Mouse (Mus musculus): ENCODE results near the gene Ulk2. TPM values are rescaled to one million over a fixed set of nuclear protein-coding genes. Genes with fewer than 3 reads are reported as not detected.
A peak's percentile ranks its signal among the peaks of the same experiment; 100 is the strongest.

Ulk2 gene
- total and polyA plus RNA-seq, 3 experiments = 7.9 to 10.5 (median 9.3) TPM

DNA sequence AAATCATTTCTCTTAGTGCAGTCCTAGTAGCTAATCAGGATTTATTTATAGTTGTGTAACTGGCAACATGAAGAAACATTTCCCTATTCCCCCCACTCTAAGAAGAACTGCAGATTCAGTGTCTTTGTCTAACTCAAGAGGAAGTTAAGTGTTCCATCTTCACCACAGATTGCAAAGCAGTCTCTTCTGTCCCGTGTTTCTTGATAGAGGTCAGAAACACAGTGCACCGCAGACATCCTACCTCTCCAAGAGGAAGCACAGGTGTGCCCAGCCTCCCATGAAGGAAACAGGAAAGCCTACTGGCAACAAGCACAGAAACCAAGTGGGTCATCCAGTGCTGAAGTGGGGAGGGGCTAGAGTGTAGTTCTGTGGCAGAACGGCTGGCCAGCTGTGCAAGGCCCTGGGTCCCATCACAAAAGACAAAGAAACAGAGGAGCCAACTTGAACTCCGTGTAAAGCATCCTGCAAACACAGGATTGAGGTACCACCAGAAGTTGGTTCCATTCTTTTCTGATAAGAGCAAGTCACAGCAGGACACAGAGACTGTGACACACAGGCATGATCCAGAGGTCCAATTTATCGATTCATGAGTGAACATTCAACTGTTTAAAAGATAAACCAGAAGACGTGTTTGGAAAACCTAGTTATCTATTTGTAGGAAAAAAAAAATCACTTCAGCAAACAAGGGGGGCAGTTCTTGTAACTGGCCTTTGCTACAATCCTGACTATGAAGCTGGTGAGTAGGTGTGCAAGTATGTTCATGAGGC lies 7.1 kb upstream of the Ulk2 start:
- no peak overlapping the region for H3K27ac ChIP-seq (ENCODE audit: insufficient read depth, low read depth)

GRCm38 (mm10) chr11:61859316-61859715 lies 4.4 kb upstream of the Ulk2 start:
- dilution Hi-C loops (cut with MboI; ENCODE audit: extremely low pct_ligation_motif_present, extremely low pct_unique_long_range_greater_than_20kb, low sequenced_read_pairs) = no loop called here
- Histone ChIP-seq H3K9me3 (replicated peaks; ENCODE audit: low read length) (no peaks in the 10 kb centered on the region), H3K79me2 (replicated peaks; ENCODE audit: control insufficient read depth, extremely low read depth, insufficient read depth, poor library complexity, severe bottlenecking) (no peaks in the 10 kb centered on the region), H3K4me1 (ENCODE audit: control insufficient read depth in 1 of 2, insufficient read depth in 2 of 2) (peaks cover 4 to 25% of the 10 kb centered on the region in 2 experiments; a peak in 3 of 4 replicates), H3K4me3 (replicated peaks in 1 of 3; ENCODE audit: low read depth in 2 of 3, low read length in 2 of 3, poor library complexity in 1 of 3) (no peak overlapping the region), H3K27ac (ENCODE audit: insufficient read depth, low read depth) (no peak overlapping the region), H3K27me3 (replicated peaks) (no peaks in the 10 kb centered on the region), H3K4me2 (ENCODE audit: insufficient read depth, low read depth, poor library complexity, severe bottlenecking) (no peak overlapping the region), H3K36me3 (replicated peaks in 1 of 2; ENCODE audit: control insufficient read depth in 1 of 2, insufficient read depth in 1 of 2, low read length in 1 of 2) (peaks cover 0 to 5% of the 10 kb centered on the region in 2 experiments), H3K9ac (ENCODE audit: insufficient read depth, low read depth) (no peak overlapping the region)
- no peak for TF ChIP-seq HCFC1 (IDR thresholded peaks at IDR 0.05; ENCODE audit: low read depth, low read length)
- no peak for TF ChIP-seq TBP (conservative IDR thresholded peaks at IDR 0.05; ENCODE audit: low read depth, low read length)
- no peak for TF ChIP-seq ETS1 (conservative IDR thresholded peaks at IDR 0.05; ENCODE audit: low read depth, low read length)
- no peak for TF ChIP-seq ZKSCAN1 (IDR thresholded peaks at IDR 0.05; ENCODE audit: borderline replicate concordance, low read depth, low read length)
- DNase-seq (ENCODE audit: extremely low read depth) = no peak
- in situ Hi-C loops (cut with MboI; ENCODE audit: low pct_ligation_motif_present, low pct_unique_long_range_greater_than_20kb, low sequenced_read_pairs) = no loop called here

More for the DNA sequence above, 7.1 kb upstream of the Ulk2 start:
- dilution Hi-C loops (cut with MboI; ENCODE audit: extremely low pct_ligation_motif_present, extremely low pct_unique_long_range_greater_than_20kb, low sequenced_read_pairs) = no loop called here
- H3K4me3 ChIP-seq (replicated peaks in 1 of 3; ENCODE audit: low read depth in 2 of 3, low read length in 2 of 3, poor library complexity in 1 of 3) = no peak overlapping the region
- peaks cover 4 to 19% of the 10 kb centered on the region in 2 experiments; a peak in 3 of 4 replicates for H3K4me1 ChIP-seq (ENCODE audit: control insufficient read depth in 1 of 2, insufficient read depth in 2 of 2)
- no peaks in the 10 kb centered on the region for H3K9me3 ChIP-seq (replicated peaks; ENCODE audit: low read length)
- no peak overlapping the region for H3K4me2 ChIP-seq (ENCODE audit: insufficient read depth, low read depth, poor library complexity, severe bottlenecking)
- DNase-seq (ENCODE audit: extremely low read depth) = peak; percentile 34
- in situ Hi-C loops (cut with MboI; ENCODE audit: low pct_ligation_motif_present, low pct_unique_long_range_greater_than_20kb, low sequenced_read_pairs) = no loop called here
- H3K79me2 ChIP-seq (replicated peaks; ENCODE audit: control insufficient read depth, extremely low read depth, insufficient read depth, poor library complexity, severe bottlenecking) = no peaks in the 10 kb centered on the region
- peaks cover 2 to 20% of the 10 kb centered on the region in 2 experiments for H3K36me3 ChIP-seq (replicated peaks in 1 of 2; ENCODE audit: control insufficient read depth in 1 of 2, insufficient read depth in 1 of 2, low read length in 1 of 2)
- TF ChIP-seq RAD21 (IDR thresholded peaks at IDR 0.05; ENCODE audit: low read depth, low read length) (no peak), MXI1 (IDR thresholded peaks at IDR 0.05; ENCODE audit: low read depth, low read length) (no peak), ZNF384 (IDR thresholded peaks at IDR 0.05; ENCODE audit: low read depth, low read length) (no peak), USF2 (conservative IDR thresholded peaks at IDR 0.05; ENCODE audit: low read depth, low read length) (no peak), RCOR1 (conservative IDR thresholded peaks at IDR 0.05; ENCODE audit: low read depth, low read length) (no peak), ETS1 (conservative IDR thresholded peaks at IDR 0.05; ENCODE audit: low read depth, low read length) (no peak), HCFC1 (IDR thresholded peaks at IDR 0.05; ENCODE audit: low read depth, low read length) (no peak), GABPA (IDR thresholded peaks at IDR 0.05; ENCODE audit: insufficient replicate concordance, low read depth, low read length) (no peak), CTCF (conservative IDR thresholded peaks at IDR 0.05 in 1 of 2, IDR thresholded peaks at IDR 0.05 in 1 of 2; ENCODE audit: low read depth in 2 of 2, low read length in 2 of 2) (no peak), PAX5 (IDR thresholded peaks at IDR 0.05; ENCODE audit: low read length) (no peak), UBTF (IDR thresholded peaks at IDR 0.05; ENCODE audit: low read depth, low read length) (no peak), IRF4 (IDR thresholded peaks at IDR 0.05; ENCODE audit: low read depth, low read length) (no peak), MEF2A (IDR thresholded peaks at IDR 0.05; ENCODE audit: borderline replicate concordance, low read depth, low read length) (no peak)
- no peaks in the 10 kb centered on the region for H3K27me3 ChIP-seq (replicated peaks)
- no peak overlapping the region for H3K9ac ChIP-seq (ENCODE audit: insufficient read depth, low read depth)
